Mouse (Mus musculus): ENCODE results near the gene Cux2. TPM values are rescaled to one million over a fixed set of nuclear protein-coding genes. Genes with fewer than 3 reads are reported as not detected.

Cux2 gene
- polyA plus RNA-seq, 1 experiment = 1.2 TPM

GRCm38 (mm10) chr5:121966940-121967339 lies 83.0 kb downstream of the Cux2 start:
- no peak overlapping the region for H3K4me3 ChIP-seq (replicated peaks; ENCODE audit: control insufficient read depth, low read depth, low read length)
- no peak for TF ChIP-seq CTCF (IDR thresholded peaks at IDR 0.05; ENCODE audit: control insufficient read depth, insufficient read depth, low read length)
- TF ChIP-seq POLR2A (IDR thresholded peaks at IDR 0.05; ENCODE audit: borderline replicate concordance, control insufficient read depth, low read depth, low read length) = no peak
- H3K4me1 ChIP-seq (ENCODE audit: control insufficient read depth, insufficient read depth, low read length) = no peaks in the 10 kb centered on the region; the same call in 1 of the 2 replicates
- H3K27ac ChIP-seq (ENCODE audit: control insufficient read depth, insufficient read depth, low read depth, low read length, poor library complexity) = no peak overlapping the region
- 59% methylated on average over 16 of the region's 16 CpGs for WGBS

GRCm38 (mm10) chr5:121962974-121963373 lies 86.9 kb downstream of the Cux2 start:
- no peak overlapping the region for H3K4me3 ChIP-seq (replicated peaks; ENCODE audit: control insufficient read depth, low read depth, low read length)
- H3K27ac ChIP-seq (ENCODE audit: control insufficient read depth, insufficient read depth, low read depth, low read length, poor library complexity) = no peak overlapping the region
- WGBS = 74% methylated on average over 10 of the region's 10 CpGs
- TF ChIP-seq CTCF (IDR thresholded peaks at IDR 0.05; ENCODE audit: control insufficient read depth, insufficient read depth, low read length) (no peak), POLR2A (IDR thresholded peaks at IDR 0.05; ENCODE audit: borderline replicate concordance, control insufficient read depth, low read depth, low read length) (no peak)
- no peaks in the 10 kb centered on the region for H3K4me1 ChIP-seq (ENCODE audit: control insufficient read depth, insufficient read depth, low read length)

GRCm38 (mm10) chr5:121962359-121962758 lies 87.5 kb downstream of the Cux2 start:
- Histone ChIP-seq H3K4me3 (replicated peaks; ENCODE audit: control insufficient read depth, low read depth, low read length) (no peak overlapping the region), H3K4me1 (ENCODE audit: control insufficient read depth, insufficient read depth, low read length) (no peaks in the 10 kb centered on the region), H3K27ac (ENCODE audit: control insufficient read depth, insufficient read depth, low read depth, low read length, poor library complexity) (no peak overlapping the region)
- 76% methylated on average over 7 of the region's 7 CpGs for WGBS
- TF ChIP-seq POLR2A (IDR thresholded peaks at IDR 0.05; ENCODE audit: borderline replicate concordance, control insufficient read depth, low read depth, low read length) (no peak), CTCF (IDR thresholded peaks at IDR 0.05; ENCODE audit: control insufficient read depth, insufficient read depth, low read length) (no peak)

- 87% methylated on average over 8 of the region's 8 CpGs for WGBS
- H3K4me3 ChIP-seq (replicated peaks; ENCODE audit: control insufficient read depth, low read depth, low read length) = no peak overlapping the region
- no peaks in the 10 kb centered on the region for H3K4me1 ChIP-seq (ENCODE audit: control insufficient read depth, insufficient read depth, low read length)
- no peak overlapping the region for H3K27ac ChIP-seq (ENCODE audit: control insufficient read depth, insufficient read depth, low read depth, low read length, poor library complexity)
- no peak for TF ChIP-seq CTCF (IDR thresholded peaks at IDR 0.05; ENCODE audit: control insufficient read depth, insufficient read depth, low read length)
- TF ChIP-seq POLR2A (IDR thresholded peaks at IDR 0.05; ENCODE audit: borderline replicate concordance, control insufficient read depth, low read depth, low read length) = no peak
These were observed 88.6 kb downstream of the Cux2 start for GRCm38 (mm10) chr5:121961256-121961655.

- TF ChIP-seq CTCF (IDR thresholded peaks at IDR 0.05; ENCODE audit: control insufficient read depth, insufficient read depth, low read length) (no peak), POLR2A (IDR thresholded peaks at IDR 0.05; ENCODE audit: borderline replicate concordance, control insufficient read depth, low read depth, low read length) (no peak)
- Histone ChIP-seq H3K4me3 (replicated peaks; ENCODE audit: control insufficient read depth, low read depth, low read length) (no peak overlapping the region), H3K27ac (ENCODE audit: control insufficient read depth, insufficient read depth, low read depth, low read length, poor library complexity) (no peak overlapping the region), H3K4me1 (ENCODE audit: control insufficient read depth, insufficient read depth, low read length) (no peaks in the 10 kb centered on the region)
- WGBS = 78% methylated on average over 10 of the region's 10 CpGs
These were observed 90.2 kb downstream of the Cux2 start for GRCm38 (mm10) chr5:121959688-121960087.

- 49% methylated on average over 9 of the region's 9 CpGs for WGBS
- no peak overlapping the region for H3K4me3 ChIP-seq (replicated peaks; ENCODE audit: control insufficient read depth, low read depth, low read length)
- H3K27ac ChIP-seq (ENCODE audit: control insufficient read depth, insufficient read depth, low read depth, low read length, poor library complexity) = no peak overlapping the region
- no peaks in the 10 kb centered on the region for H3K4me1 ChIP-seq (ENCODE audit: control insufficient read depth, insufficient read depth, low read length)
- TF ChIP-seq POLR2A (IDR thresholded peaks at IDR 0.05; ENCODE audit: borderline replicate concordance, control insufficient read depth, low read depth, low read length) = no peak
- TF ChIP-seq CTCF (IDR thresholded peaks at IDR 0.05; ENCODE audit: control insufficient read depth, insufficient read depth, low read length) = no peak
These were observed 91.4 kb downstream of the Cux2 start for GRCm38 (mm10) chr5:121958551-121958950.

- Histone ChIP-seq H3K4me1 (ENCODE audit: control insufficient read depth, insufficient read depth, low read length) (no peaks in the 10 kb centered on the region), H3K4me3 (replicated peaks; ENCODE audit: control insufficient read depth, low read depth, low read length) (no peak overlapping the region), H3K27ac (ENCODE audit: control insufficient read depth, insufficient read depth, low read depth, low read length, poor library complexity) (no peak overlapping the region)
- no peak for TF ChIP-seq POLR2A (IDR thresholded peaks at IDR 0.05; ENCODE audit: borderline replicate concordance, control insufficient read depth, low read depth, low read length)
- no peak for TF ChIP-seq CTCF (IDR thresholded peaks at IDR 0.05; ENCODE audit: control insufficient read depth, insufficient read depth, low read length)
- 83% methylated on average over 5 of the region's 5 CpGs for WGBS
These were observed 94.1 kb downstream of the Cux2 start for GRCm38 (mm10) chr5:121955806-121956205.

- H3K27ac ChIP-seq (ENCODE audit: control insufficient read depth, insufficient read depth, low read depth, low read length, poor library complexity) = no peak overlapping the region
- TF ChIP-seq CTCF (IDR thresholded peaks at IDR 0.05; ENCODE audit: control insufficient read depth, insufficient read depth, low read length) (no peak), POLR2A (IDR thresholded peaks at IDR 0.05; ENCODE audit: borderline replicate concordance, control insufficient read depth, low read depth, low read length) (no peak)
- WGBS = 79% methylated on average over 2 of the region's 2 CpGs
- H3K4me3 ChIP-seq (replicated peaks; ENCODE audit: control insufficient read depth, low read depth, low read length) = no peak overlapping the region
- no peaks in the 10 kb centered on the region for H3K4me1 ChIP-seq (ENCODE audit: control insufficient read depth, insufficient read depth, low read length)
These were observed 99.7 kb downstream of the Cux2 start for GRCm38 (mm10) chr5:121950175-121950574.

- TF ChIP-seq CTCF (IDR thresholded peaks at IDR 0.05; ENCODE audit: control insufficient read depth, insufficient read depth, low read length) (no peak), POLR2A (IDR thresholded peaks at IDR 0.05; ENCODE audit: borderline replicate concordance, control insufficient read depth, low read depth, low read length) (no peak)
- Histone ChIP-seq H3K4me3 (replicated peaks; ENCODE audit: control insufficient read depth, low read depth, low read length) (no peak overlapping the region), H3K27ac (ENCODE audit: control insufficient read depth, insufficient read depth, low read depth, low read length, poor library complexity) (no peak overlapping the region)
These were observed 100.9 kb downstream of the Cux2 start for GRCm38 (mm10) chr5:121949050-121949443.

More at GRCm38 (mm10) chr5:121949050-121949443, 100.9 kb downstream of the Cux2 start:
- no peaks in the 10 kb centered on the region for H3K4me1 ChIP-seq (ENCODE audit: control insufficient read depth, insufficient read depth, low read length)
- WGBS = 54% methylated on average over 8 of the region's 8 CpGs
